8 mouse cellular contexts compared by ENCODE assay signal in the genomic region with DNA sequence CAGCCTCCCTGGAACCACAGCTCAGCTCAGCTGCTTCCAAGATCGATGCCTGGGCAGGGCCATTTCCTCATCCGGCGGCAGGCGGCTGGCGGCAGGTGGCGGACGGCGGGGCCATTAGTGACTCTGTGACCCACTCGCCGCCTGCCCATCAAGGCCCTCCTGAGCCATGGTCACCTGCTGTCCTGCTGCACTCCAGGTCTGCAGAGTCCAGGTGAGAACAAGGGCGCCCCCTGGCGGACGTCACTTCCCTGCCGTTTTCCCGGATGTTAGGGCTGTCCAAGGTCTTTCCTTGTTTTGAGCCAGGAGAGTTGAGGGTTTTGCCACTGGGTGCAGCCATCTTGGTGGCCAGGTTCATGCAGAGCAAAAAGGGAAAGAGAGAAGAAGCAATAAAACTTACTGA.
DNase-seq lines count a peak whose midpoint lies in the region; ATAC-seq and TF ChIP-seq lines count a peak whose summit lies in the region.

No protein-coding gene starts in this region.

- H3K9me3 ChIP-seq in heart, postnatal 0 days (replicated peaks; ENCODE audit: control insufficient read depth, low read length) = no peaks in the 10 kb centered on the region

- ATAC-seq in heart, postnatal 0 days (ENCODE audit: insufficient read depth, low read depth) = peak; percentile 52; the same call in 1 of the 2 replicates

- peak; percentile 80 for DNase-seq in CD4-positive, CD25-positive, alpha-beta regulatory T cell, adult 2 months (ENCODE audit: low read depth, low spot score)
- peak; percentile 64 to 86 for DNase-seq in adrenal gland, adult (ENCODE audit: inconsistent age in 2 of 2, low spot score in 1 of 2)
- DNase-seq in embryo, embryonic 9.5 days (ENCODE audit: extremely low spot score) = peak; percentile 66
- DNase-seq in heart, postnatal 0 days (ENCODE audit: low spot score) = no peak
- DNase-seq in layer of hippocampus, adult 9-11 months = peak; percentile 23
- peak; percentile 77 for DNase-seq in lung, postnatal 10 days
- DNase-seq in right cerebral cortex, postnatal 14 days = peak; percentile 64
- DNase-seq in urinary bladder, adult 2 months (ENCODE audit: low spot score) = peak; percentile 66

- no peak overlapping the region for H3K27ac ChIP-seq in heart, postnatal 0 days (ENCODE audit: low read depth)

- no peaks in the 10 kb centered on the region for H3K36me3 ChIP-seq in heart, postnatal 0 days (replicated peaks; ENCODE audit: control insufficient read depth, insufficient read depth, low read length)

- TF ChIP-seq EP300 in heart, postnatal 0 days (IDR thresholded peaks at IDR 0.05; ENCODE audit: low read depth) = no peak

- TF ChIP-seq CTCF in heart, postnatal 0 days (IDR thresholded peaks at IDR 0.05; ENCODE audit: low read depth) = peak; percentile 68

- no peak overlapping the region for H3K9ac ChIP-seq in heart, postnatal 0 days (replicated peaks; ENCODE audit: low read depth, low read length)

- 27% methylated on average over 15 of the region's 15 CpGs for WGBS in heart, postnatal 0 days

- H3K4me3 ChIP-seq in heart, postnatal 0 days (ENCODE audit: low read depth, low read length) = no peak overlapping the region

- H3K27me3 ChIP-seq in heart, postnatal 0 days (ENCODE audit: control insufficient read depth, insufficient read depth, low read length) = no peaks in the 10 kb centered on the region

- no peak overlapping the region for H3K4me2 ChIP-seq in heart, postnatal 0 days (ENCODE audit: low read depth, low read length)

- no peaks in the 10 kb centered on the region for H3K4me1 ChIP-seq in heart, postnatal 0 days (ENCODE audit: control insufficient read depth, insufficient read depth)
